In genomic region chr3:133244027-133244426, GRCm38 (mm10) we compare ENCODE assay signal across 11 mouse cellular contexts. TPM values are rescaled to one million over a fixed set of nuclear protein-coding genes. Genes with fewer than 3 reads are reported as not detected.
DNase-seq lines count a peak whose midpoint lies in the region; ATAC-seq lines count a peak whose summit lies in the region.
"Had no signal": no experiment of that assay in that cellular context is flagged by ENCODE, and none has a peak within 500 bp of the region (broad histone marks: within the 10 kb centered on the region; RNA-seq: fewer than 3 reads in every experiment).

No protein-coding gene starts in this region.

- peaks cover 6% of the 10 kb centered on the region; the same call in 1 of the 2 replicates for H3K4me1 ChIP-seq in forebrain, embryonic 16.5 days (replicated peaks; ENCODE audit: control insufficient read depth, insufficient read depth, low read length)
- H3K4me1 ChIP-seq: heart, embryonic 12.5 days; liver, embryonic 15.5 days had no signal

- H3K4me3 ChIP-seq in forebrain, embryonic 16.5 days (replicated peaks; ENCODE audit: low read length) = no peak overlapping the region
- H3K4me3 ChIP-seq: heart, embryonic 12.5 days; liver, embryonic 15.5 days had no signal

- no peaks in the 10 kb centered on the region for H3K36me3 ChIP-seq in forebrain, embryonic 16.5 days (ENCODE audit: control insufficient read depth, insufficient read depth)
- H3K36me3 ChIP-seq: heart, embryonic 12.5 days; liver, embryonic 15.5 days had no signal

- peak overlapping the region; percentile 8; the same call in 1 of the 2 replicates for H3K27ac ChIP-seq in forebrain, embryonic 16.5 days (ENCODE audit: low read length)
- H3K27ac ChIP-seq: kidney, postnatal 0 days; liver, embryonic 15.5 days had no signal

- H3K4me2 ChIP-seq in forebrain, embryonic 16.5 days (ENCODE audit: low read length) = no peak overlapping the region
- H3K4me2 ChIP-seq: heart, embryonic 12.5 days; liver, embryonic 15.5 days had no signal

- no peaks in the 10 kb centered on the region for H3K9me3 ChIP-seq in forebrain, embryonic 16.5 days (ENCODE audit: control insufficient read depth, low read length)
- H3K9me3 ChIP-seq: heart, embryonic 12.5 days; liver, embryonic 15.5 days had no signal

- peak; percentile 9 for DNase-seq in cerebellum, adult 9-10 months
- DNase-seq in cerebellum, adult 9-11 months = no peak
- DNase-seq in left cerebral cortex, adult 18-20 months (ENCODE audit: low spot score in 2 of 2) = peak; percentile 14 to 47
- DNase-seq in retina, postnatal 7 days (ENCODE audit: low read depth, low spot score) = peak; percentile 6
- DNase-seq in heart, adult 11 months = no peak
- DNase-seq in urinary bladder, adult 18-20 months (ENCODE audit: low spot score in 2 of 2) = no peak
- no peak for DNase-seq in gastrocnemius, adult 8-10 months (ENCODE audit: low spot score in 2 of 2)

- no peaks in the 10 kb centered on the region for H3K27me3 ChIP-seq in forebrain, embryonic 16.5 days (replicated peaks; ENCODE audit: control insufficient read depth, insufficient read depth, low read length)
- H3K27me3 ChIP-seq: heart, embryonic 12.5 days; liver, embryonic 15.5 days had no signal

- WGBS in forebrain, embryonic 16.5 days = 39% methylated on average over 9 of the region's 9 CpGs

- H3K9ac ChIP-seq in forebrain, embryonic 16.5 days (replicated peaks; ENCODE audit: low read depth, low read length) = no peak overlapping the region
- H3K9ac ChIP-seq: heart, embryonic 12.5 days; liver, embryonic 15.5 days had no signal

- ATAC-seq in forebrain, embryonic 16.5 days = peak; percentile 93

RNA-seq across cellular contexts. Expression of gene Arhgef38, which starts 9.3 kb away (rescaled TPM):
- 0.06 TPM in 1 of 2 replicates, not detected in the other for polyA plus RNA-seq in forebrain, embryonic 16.5 days (2015; fragmentation: Nextera tagmentation; extraction: Ambion mirVana)
- total RNA-seq in left cerebral cortex, adult 18-20 months (2021) = under 1 TPM in 1 of 2 experiments, not detected in 1; 0.30 TPM
- total RNA-seq in gastrocnemius, adult 8-10 months (2022) = not detected
- polyA plus RNA-seq: heart, embryonic 12.5 days; liver, embryonic 15.5 days had no signal

Comparison
In these comparisons a context has a peak if more than half of its experiments do, and no peak if none do; other contexts are left out.
1. DNase-seq: peak in cerebellum, adult 9-10 months (single experiment), left cerebral cortex, adult 18-20 months (2 of 2) and retina, postnatal 7 days (single experiment); none in cerebellum, adult 9-11 months (single experiment), heart, adult 11 months (single experiment), urinary bladder, adult 18-20 months (0 of 2) and gastrocnemius, adult 8-10 months (0 of 2).